Mouse (Mus musculus) MN1 (cell line): ENCODE data around the gene Zw10.

Experiments used
- DNase-seq: peaks from one replicate; pipeline ENCODE4 v3.0.0-alpha.2; 2016; ENCODE audit warnings: low spot score

Gene Zw10

GRCm38 (mm10) chr9:49055333-49056205 lies at the start of gene Zw10:
Gene Zw10, plus strand, starts transcription at chr9:49055613.
- peak; percentile 97 for DNase-seq

- no peak for DNase-seq
These were observed 39.6 kb upstream of the Zw10 start for GRCm38 (mm10) chr9:49015824-49016223.

DNA sequence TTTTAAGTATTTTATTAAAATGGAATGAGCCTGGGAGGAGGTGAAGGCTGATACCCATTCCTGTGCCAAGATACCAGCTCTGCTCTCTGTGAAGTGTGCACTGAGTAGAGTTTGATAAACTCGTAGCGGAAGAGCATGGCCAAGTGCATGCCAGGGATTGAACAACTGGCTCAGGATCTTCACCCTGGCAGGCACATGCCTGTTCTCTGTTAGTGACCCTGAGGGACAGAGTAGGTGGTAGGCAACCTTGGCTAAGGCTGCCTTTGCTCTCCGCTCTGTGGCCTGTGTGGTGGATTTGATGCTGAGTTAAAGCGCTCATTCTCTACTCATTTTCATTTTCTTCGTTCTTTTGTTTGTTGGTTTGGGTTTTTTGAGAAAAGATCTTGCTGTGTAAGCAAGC lies 34.1 kb upstream of the Zw10 start:
- no peak for DNase-seq

GRCm38 (mm10) chr9:49023956-49024355 lies 31.5 kb upstream of the Zw10 start:
- DNase-seq = no peak

- no peak for DNase-seq
These were observed 30.9 kb upstream of the Zw10 start for GRCm38 (mm10) chr9:49024529-49024928.

DNA sequence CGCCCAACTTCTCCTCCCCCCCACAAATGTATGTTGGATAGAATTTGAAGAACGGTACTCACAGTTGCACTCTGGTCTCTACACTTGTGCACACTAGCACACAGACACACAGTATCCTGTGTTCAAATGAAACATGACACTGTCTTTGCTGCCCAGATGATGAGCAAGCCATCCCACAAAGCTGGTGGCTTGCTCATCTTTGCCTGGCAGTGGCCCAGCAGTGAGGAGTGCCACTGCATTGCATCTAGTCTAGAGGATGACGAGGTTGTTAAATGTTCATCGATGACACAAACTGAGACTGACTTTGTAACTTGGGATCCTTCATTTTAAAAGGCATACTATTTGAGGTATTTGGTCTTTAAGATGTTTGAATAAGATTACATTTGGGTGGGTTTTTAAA lies 20.6 kb upstream of the Zw10 start:
- no peak for DNase-seq

GRCm38 (mm10) chr9:49050901-49051300 lies 4.5 kb upstream of the Zw10 start:
- no peak for DNase-seq

DNA sequence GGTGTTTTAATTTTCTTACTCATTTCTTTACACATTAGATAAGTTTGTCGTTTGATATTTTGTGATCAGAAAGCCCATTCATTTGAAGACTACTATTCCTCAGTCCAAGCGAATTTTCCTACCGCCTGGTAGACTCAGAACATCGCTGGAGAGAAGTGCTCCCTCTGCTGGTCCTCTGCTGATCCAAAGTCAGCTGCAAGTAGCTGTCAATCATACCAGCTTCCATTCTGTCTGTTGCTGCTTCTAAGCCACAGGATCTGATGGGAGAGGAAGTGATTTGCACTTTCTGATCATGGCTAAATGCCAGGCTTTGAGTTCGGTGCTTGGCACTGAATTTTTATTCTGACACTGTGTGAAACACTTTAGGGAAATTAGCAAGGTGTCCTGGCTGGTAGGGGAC lies 4.1 kb upstream of the Zw10 start:
- peak; percentile 56 for DNase-seq

DNA sequence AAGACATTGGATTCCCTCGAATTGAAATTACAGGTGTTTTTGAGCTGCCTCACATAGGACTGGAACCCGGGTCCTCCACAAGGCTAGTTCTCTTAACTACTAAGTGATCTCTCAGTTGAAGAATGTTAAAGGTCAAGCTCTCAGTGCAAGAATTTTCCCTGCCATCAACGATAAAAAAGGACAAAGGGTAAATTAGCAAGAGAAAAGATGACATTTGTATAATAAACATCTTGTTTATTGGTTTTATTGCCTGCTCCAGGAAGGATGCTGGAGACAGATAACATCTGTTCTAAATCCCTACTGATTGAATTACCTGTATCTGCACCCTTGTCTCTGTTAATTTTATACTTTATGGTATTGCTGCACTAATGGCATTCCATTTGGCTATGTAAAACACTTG lies 1.4 kb upstream of the Zw10 start:
- no peak for DNase-seq

DNA sequence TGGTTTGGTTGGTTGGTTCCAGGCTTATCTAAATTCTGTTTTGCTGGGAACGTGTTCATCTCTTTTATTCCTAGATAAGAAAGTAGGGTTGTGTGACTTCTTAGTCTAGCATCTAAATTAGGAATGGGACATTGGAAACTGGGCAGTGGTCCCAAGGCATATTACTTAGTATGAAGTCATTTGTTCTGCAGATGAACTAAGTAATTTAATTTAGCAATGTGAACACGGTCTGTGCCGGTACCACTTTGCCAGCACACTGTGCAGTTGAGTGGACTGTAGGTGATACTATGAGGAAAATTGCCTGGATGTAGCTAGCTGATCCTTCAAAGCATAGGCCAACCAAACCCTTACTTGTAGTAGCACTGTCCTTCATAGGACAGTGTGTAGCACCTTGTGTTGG lies 21.4 kb downstream of the Zw10 start:
- DNase-seq = no peak

DNA sequence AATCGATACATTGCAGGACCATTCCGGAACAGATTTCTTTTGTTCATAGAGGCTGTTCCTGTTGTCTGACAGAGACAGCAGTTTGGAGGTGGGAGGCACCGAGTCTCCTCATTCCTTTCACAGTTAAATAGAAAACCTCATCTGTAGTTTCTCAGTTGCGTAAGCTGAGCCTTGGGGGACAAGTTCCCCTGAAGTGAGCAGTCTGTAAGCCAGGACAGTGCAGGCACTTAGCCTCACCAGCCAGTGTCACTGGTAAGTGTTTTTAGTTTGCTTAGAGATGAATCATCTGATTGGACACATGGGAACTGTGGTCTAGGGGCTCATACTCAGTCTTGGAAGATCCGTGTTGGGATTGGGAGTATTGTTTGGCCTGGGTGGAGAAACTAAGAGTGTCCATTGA lies 25.7 kb downstream of the Zw10 start, which contains the start of gene Tmprss5:
Gene Tmprss5, plus strand, starts transcription at position 154 of the 400 bp plus-strand sequence.
- no peak for DNase-seq

DNA sequence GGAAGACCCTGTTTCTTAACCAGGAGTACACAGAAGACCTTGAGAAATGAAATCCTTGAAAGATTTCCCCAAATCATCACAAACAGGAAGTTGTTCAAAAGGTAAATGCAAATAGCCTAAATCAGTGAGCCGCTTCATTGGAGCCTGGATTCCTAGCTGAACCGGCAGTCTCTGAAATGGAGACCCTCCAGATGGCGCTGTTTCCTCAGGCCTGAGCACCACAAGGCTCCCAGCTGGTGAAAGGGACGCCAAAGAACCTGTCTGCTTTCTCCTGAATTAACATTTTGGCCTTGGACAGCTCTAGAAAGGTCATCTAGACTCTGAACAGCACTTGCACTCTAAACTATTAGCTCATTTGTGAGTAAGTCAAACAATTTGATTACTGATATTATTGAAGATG lies 26.1 kb downstream of the Zw10 start:
- peak; percentile 64 for DNase-seq

GRCm38 (mm10) chr9:49087317-49087716 lies 31.9 kb downstream of the Zw10 start:
- peak; percentile 25 for DNase-seq

- no peak for DNase-seq
These were observed 43.5 kb downstream of the Zw10 start for GRCm38 (mm10) chr9:49098871-49099270.

DNA sequence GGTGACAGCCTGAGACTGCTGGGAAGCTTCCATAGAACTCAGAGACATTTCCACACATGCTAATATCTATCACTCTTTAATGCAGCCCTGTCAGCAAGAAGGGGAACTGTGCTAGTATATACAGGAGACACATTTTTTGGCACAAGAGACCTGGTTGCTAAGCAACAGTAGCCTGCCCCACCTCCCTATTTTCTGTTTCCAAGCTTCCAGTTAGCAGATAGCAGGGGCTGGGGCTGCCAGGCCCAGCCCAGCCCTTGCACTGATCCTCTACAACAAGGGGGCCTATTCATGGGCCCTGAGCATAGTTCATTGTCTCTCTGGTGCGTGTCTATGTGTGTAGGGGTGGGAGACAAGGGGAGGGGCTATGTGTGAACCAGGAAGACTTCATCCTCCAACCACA lies 46.9 kb downstream of the Zw10 start:
- no peak for DNase-seq

DNA sequence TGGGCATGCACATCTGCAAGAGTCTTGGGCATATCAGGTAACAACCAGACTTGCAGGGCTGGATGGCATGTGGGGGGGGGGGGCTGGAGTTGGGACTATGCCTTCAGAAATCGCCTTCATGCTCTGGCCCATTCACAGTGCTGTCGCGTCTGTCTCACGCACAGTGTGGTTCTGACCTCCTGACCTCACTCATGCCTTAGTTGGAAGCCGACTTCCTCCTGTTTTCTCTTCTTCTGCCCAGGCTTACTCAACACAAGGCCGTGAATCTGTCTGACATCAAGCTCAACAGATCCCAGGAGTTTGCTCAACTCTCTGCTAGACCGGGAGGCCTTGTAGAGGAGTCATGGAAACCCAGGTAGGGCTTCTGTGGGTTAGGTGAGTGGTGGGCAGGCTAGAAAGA lies 53.7 kb downstream of the Zw10 start:
- no peak for DNase-seq

DNA sequence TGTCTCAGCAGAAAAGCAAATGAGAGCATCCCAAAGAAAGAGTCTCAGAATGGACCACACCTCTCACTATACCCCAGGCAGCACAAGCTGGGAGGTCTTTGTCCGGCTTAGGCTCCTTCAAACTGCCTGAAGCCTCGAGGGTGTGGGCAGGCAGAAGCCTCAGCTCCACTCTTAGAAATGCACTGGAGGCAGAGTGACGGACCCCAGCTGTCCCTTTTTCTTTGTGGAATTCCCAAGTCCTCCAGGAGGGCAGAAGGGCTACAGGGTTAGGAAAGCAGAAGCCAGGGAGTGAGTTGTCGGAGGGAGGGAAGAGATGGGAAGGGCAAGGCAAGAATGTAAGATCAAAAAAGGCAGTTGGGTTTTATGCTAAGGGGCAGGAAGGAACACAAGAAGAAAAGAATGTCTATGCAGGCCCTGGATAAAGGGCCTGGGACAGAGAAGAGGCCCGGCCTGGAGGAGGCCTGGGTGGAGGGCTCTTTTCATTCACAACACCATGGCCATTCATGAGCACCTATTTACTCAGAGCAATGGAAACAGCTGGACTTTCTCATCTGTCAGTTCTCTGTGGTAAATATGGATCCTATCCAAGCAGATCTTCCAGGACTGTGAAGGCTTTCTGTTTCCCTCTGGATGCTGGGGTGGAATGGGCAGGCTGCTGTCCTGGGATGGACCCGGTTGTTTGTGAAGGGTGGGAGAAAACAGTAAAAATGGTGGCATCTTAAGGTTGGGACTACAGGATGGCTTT lies 55.2 kb downstream of the Zw10 start:
- no peak for DNase-seq

GRCm38 (mm10) chr9:49111296-49111695 lies 55.9 kb downstream of the Zw10 start:
- DNase-seq = no peak

- no peak for DNase-seq
These were observed 62.9 kb downstream of the Zw10 start for GRCm38 (mm10) chr9:49118271-49118825.

GRCm38 (mm10) chr9:49119759-49120158 lies 64.3 kb downstream of the Zw10 start:
- DNase-seq = no peak

DNA sequence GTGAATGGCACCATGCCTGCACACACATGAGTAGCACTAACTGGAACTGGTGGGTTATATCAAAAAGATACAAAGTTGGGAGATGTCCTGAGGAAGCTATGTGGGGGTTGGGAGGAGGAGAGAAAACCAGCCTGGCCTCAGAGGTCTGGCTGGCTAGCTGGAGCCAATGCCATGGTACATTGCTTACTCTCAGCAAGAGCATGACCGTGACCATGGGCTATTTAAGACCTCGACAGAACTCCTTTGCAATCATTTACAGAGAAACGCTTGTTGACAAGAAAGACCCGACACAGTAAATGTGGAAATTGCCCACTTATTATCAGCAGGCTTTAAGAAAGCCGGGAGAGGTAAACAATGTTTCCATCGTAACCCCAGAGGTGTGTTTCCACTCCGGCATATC lies 70.3 kb downstream of the Zw10 start:
- no peak for DNase-seq
